25 mouse cellular contexts compared by ENCODE assay signal in genomic region chr17:33600831-33601230, GRCm38 (mm10). TPM values are rescaled to one million over a fixed set of nuclear protein-coding genes. Genes with fewer than 3 reads are reported as not detected.
DNase-seq lines count a peak whose midpoint lies in the region; ATAC-seq and TF ChIP-seq lines count a peak whose summit lies in the region.
"Had no signal": no experiment of that assay in that cellular context is flagged by ENCODE, and none has a peak within 500 bp of the region (broad histone marks: within the 10 kb centered on the region; RNA-seq: fewer than 3 reads in every experiment).

No protein-coding gene starts in this region.

- in situ Hi-C loops in ES-E14 (cut with MboI; ENCODE audit: low sequenced_read_pairs in 2 of 2, unreplicated experiment in 2 of 2), result no loop called here

- peaks cover 4% of the 10 kb centered on the region for H3K4me1 ChIP-seq in ES-Bruce4 (ENCODE audit: control insufficient read depth, insufficient read depth, low read length)
- H3K4me1 ChIP-seq in ES-E14 (ENCODE audit: control insufficient read depth in 2 of 2, insufficient read depth in 2 of 2, low read length in 2 of 2, poor library complexity in 1 of 2), result peaks cover 5 to 15% of the 10 kb centered on the region in 2 experiments
- H3K4me1 ChIP-seq in hindbrain, embryonic 13.5 days (replicated peaks), result no peaks in the 10 kb centered on the region
- H3K4me1 ChIP-seq: embryonic facial prominence, embryonic 13.5 days; embryonic facial prominence, embryonic 15.5 days; forebrain, embryonic 10.5 days; forebrain, embryonic 12.5 days had no signal

- 76% methylated on average over 3 of the region's 3 CpGs for WGBS in hindbrain, embryonic 13.5 days

- H3K27me3 ChIP-seq in ES-Bruce4 (ENCODE audit: control insufficient read depth, insufficient read depth, low read length, poor library complexity, severe bottlenecking), result no peaks in the 10 kb centered on the region
- H3K27me3 ChIP-seq in hindbrain, embryonic 13.5 days, result no peaks in the 10 kb centered on the region
- H3K27me3 ChIP-seq: embryonic facial prominence, embryonic 13.5 days; embryonic facial prominence, embryonic 15.5 days; forebrain, embryonic 12.5 days had no signal

- H3K4me2 ChIP-seq in hindbrain, embryonic 13.5 days, result no peak overlapping the region
- H3K4me2 ChIP-seq: embryonic facial prominence, embryonic 13.5 days; embryonic facial prominence, embryonic 15.5 days; forebrain, embryonic 12.5 days had no signal

- H3K9me3 ChIP-seq in ES-Bruce4 (replicated peaks; ENCODE audit: control insufficient read depth, insufficient read depth, low read length, poor library complexity, severe bottlenecking), result no peaks in the 10 kb centered on the region; the same call in 1 of the 2 replicates
- no peaks in the 10 kb centered on the region for H3K9me3 ChIP-seq in ES-E14 (ENCODE audit: control insufficient read depth, insufficient read depth, low read depth, low read length)
- H3K9me3 ChIP-seq in hindbrain, embryonic 13.5 days, result peaks cover 4% of the 10 kb centered on the region; the same call in 1 of the 2 replicates
- H3K9me3 ChIP-seq: embryonic facial prominence, embryonic 15.5 days had no signal

- peak; percentile 16 for DNase-seq in testis, postnatal 10 days (ENCODE audit: low spot score)
- DNase-seq in testis, postnatal 14 days (ENCODE audit: low spot score), result no peak
- DNase-seq in ES-E14 (ENCODE audit: low read depth, low spot score) (no peak), ZHBTc4 (ENCODE audit: low read depth, low spot score) (peak; percentile 39)
- no peak for DNase-seq in gastrocnemius, postnatal 36 days
- no peak for DNase-seq in cerebellum, adult 11-12 months
- DNase-seq: adrenal gland, adult 2 months; adrenal gland, postnatal 10 days; adrenal gland, postnatal 36 days; cerebellum, adult 18-20 months; cerebellum, adult 8-10 months; cerebellum, adult 9-11 months; cerebellum, postnatal 14 days; cerebellum, postnatal 36 days; embryo, embryonic 11 days had no signal

- TF ChIP-seq EP300 in ES-Bruce4 (IDR thresholded peaks at IDR 0.05; ENCODE audit: insufficient read depth, low read depth, low read length), result no peak

- no peak for TF ChIP-seq POLR2A in ES-Bruce4 (IDR thresholded peaks at IDR 0.05; ENCODE audit: insufficient read depth, low read length)

- intact Hi-C loops in gastrocnemius, postnatal 36 days (cut with DNase I), result no loop called here

- H3K27ac ChIP-seq in ES-Bruce4 (ENCODE audit: insufficient read depth, low read length) (peak overlapping the region; percentile 74; the same call in 1 of the 2 replicates), ES-E14 (ENCODE audit: insufficient read depth, low read depth, low read length, poor library complexity, severe bottlenecking) (peak overlapping the region; percentile 73)
- H3K27ac ChIP-seq in hindbrain, embryonic 13.5 days, result no peak overlapping the region
- H3K27ac ChIP-seq: embryonic facial prominence, embryonic 13.5 days; embryonic facial prominence, embryonic 15.5 days; forebrain, embryonic 10.5 days; forebrain, embryonic 12.5 days had no signal

- H3K36me3 ChIP-seq in ES-Bruce4 (ENCODE audit: control insufficient read depth, insufficient read depth, low read length, poor library complexity, severe bottlenecking) (no peaks in the 10 kb centered on the region), ES-E14 (ENCODE audit: control insufficient read depth, insufficient read depth, low read length, poor library complexity, severe bottlenecking) (no peaks in the 10 kb centered on the region)
- H3K36me3 ChIP-seq in hindbrain, embryonic 13.5 days, result no peaks in the 10 kb centered on the region
- H3K36me3 ChIP-seq: embryonic facial prominence, embryonic 13.5 days; embryonic facial prominence, embryonic 15.5 days; forebrain, embryonic 10.5 days; forebrain, embryonic 12.5 days had no signal

- H3K4me3 ChIP-seq in ES-Bruce4 (ENCODE audit: low read depth, low read length) (no peak overlapping the region), ES-E14 (ENCODE audit: insufficient read depth in 1 of 2, low read depth in 1 of 2, low read length in 2 of 2, poor library complexity in 1 of 2, severe bottlenecking in 1 of 2) (peak overlapping the region in 1 of 2 experiments; percentile 54; a peak in 2 of 4 replicates)
- H3K4me3 ChIP-seq in hindbrain, embryonic 13.5 days, result no peak overlapping the region
- H3K4me3 ChIP-seq: embryonic facial prominence, embryonic 13.5 days; embryonic facial prominence, embryonic 15.5 days; erythroblast, embryonic 14.5 days; forebrain, embryonic 10.5 days; forebrain, embryonic 12.5 days had no signal

- no peak for TF ChIP-seq CTCF in ES-Bruce4 (IDR thresholded peaks at IDR 0.05; ENCODE audit: low read depth, low read length)

- ATAC-seq in hindbrain, embryonic 13.5 days (ENCODE audit: low FRiP score), result no peak
- ATAC-seq: forebrain, embryonic 14.5 days; forebrain, embryonic 16.5 days had no signal

- no peak overlapping the region for H3K9ac ChIP-seq in ES-Bruce4 (ENCODE audit: low read depth, poor library complexity, severe bottlenecking)
- H3K9ac ChIP-seq in ES-E14 (ENCODE audit: insufficient read depth, low read depth, low read length, poor library complexity, severe bottlenecking), result no peak overlapping the region
- H3K9ac ChIP-seq in hindbrain, embryonic 13.5 days, result no peak overlapping the region
- H3K9ac ChIP-seq: embryonic facial prominence, embryonic 13.5 days; embryonic facial prominence, embryonic 15.5 days; forebrain, embryonic 12.5 days had no signal

TF ChIP-seq in ES-E14, 5 proteins besides CTCF, POLR2A, EP300 and RAD21:
- TF ChIP-seq HCFC1 (IDR thresholded peaks at IDR 0.05; ENCODE audit: borderline replicate concordance, insufficient read depth, low read length) (no peak), MAFK (IDR thresholded peaks at IDR 0.05; ENCODE audit: insufficient read depth, low read depth, low read length) (no peak), ZC3H11A (IDR thresholded peaks at IDR 0.05; ENCODE audit: borderline replicate concordance, low read depth, low read length) (no peak), CHD2 (IDR thresholded peaks at IDR 0.05; ENCODE audit: low read depth, low read length) (no peak), ZNF384 (IDR thresholded peaks at IDR 0.05; ENCODE audit: low read depth, low read length) (no peak)

RNA-seq across cellular contexts. Expression of gene Zfp414, which starts 28.1 kb away (rescaled TPM):
- 31.9 and 39.5 TPM in 2 replicates for polyA plus RNA-seq in ES-Bruce4 (2011; ENCODE audit: insufficient read depth, insufficient read length, low read depth, missing spikeins)
- total RNA-seq in ES-E14 (2012; rRNA removed), result 13.6 and 19.8 TPM in 2 replicates
- 1 to 10 TPM; 6.6 to 7.8 TPM for total RNA-seq in gastrocnemius, postnatal 36 days (2021)
- polyA plus RNA-seq in hindbrain, embryonic 13.5 days (2015; fragmentation: Nextera tagmentation; extraction: Ambion mirVana), result 68.9 and 70.0 TPM in 2 replicates

RNA-seq across cellular contexts. Expression of gene Pram1, which starts 37.0 kb away (rescaled TPM):
- not detected in 2 replicates for polyA plus RNA-seq in ES-Bruce4 (2011; ENCODE audit: insufficient read depth, insufficient read length, low read depth, missing spikeins)
- total RNA-seq in ES-E14 (2012; rRNA removed), result 0.45 and 0.69 TPM in 2 replicates
- not detected for total RNA-seq in gastrocnemius, postnatal 36 days (2021)
- 0.49 and 0.83 TPM in 2 replicates for polyA plus RNA-seq in hindbrain, embryonic 13.5 days (2015; fragmentation: Nextera tagmentation; extraction: Ambion mirVana)
- polyA plus RNA-seq: adrenal gland, adult 2 months; C2C12 had no signal

RNA-seq across cellular contexts. Expression of gene Myo1f, which starts 45.3 kb away (rescaled TPM):
- 0.18 TPM in 1 of 2 replicates, not detected in the other for polyA plus RNA-seq in ES-Bruce4 (2011; ENCODE audit: insufficient read depth, insufficient read length, low read depth, missing spikeins)
- total RNA-seq in ES-E14 (2012; rRNA removed), result 11.9 and 13.8 TPM in 2 replicates
- total RNA-seq in gastrocnemius, postnatal 36 days (2021), result 1 to 10 TPM in 1 of 2 experiments, under 1 TPM in 1; 0.77 to 1.4 TPM
- polyA plus RNA-seq in hindbrain, embryonic 13.5 days (2015; fragmentation: Nextera tagmentation; extraction: Ambion mirVana), result 1.8 and 2.4 TPM in 2 replicates
- polyA plus RNA-seq: C2C12 had no signal

Comparison
In these comparisons a context has a peak if more than half of its experiments do, and no peak if none do; other contexts are left out.
1. DNase-seq: peak in testis, postnatal 10 days (single experiment) and ZHBTc4 (single experiment); none in testis, postnatal 14 days (single experiment), ES-E14 (single experiment), gastrocnemius, postnatal 36 days (0 of 2) and cerebellum, adult 11-12 months (single experiment).